Mouse (Mus musculus) left cerebral cortex, adult 18-20 months (tissue): ENCODE results near the gene Pex16. TPM values are rescaled to one million over a fixed set of nuclear protein-coding genes. Genes with fewer than 3 reads are reported as not detected.

ENCODE experiments used
- DNase-seq, 2 experiments: peaks; one replicate each; pipeline ENCODE4 v3.0.0; 2021 to 2022; ENCODE audit warnings: low spot score in 2 of 2, mixed read lengths in 1 of 2
- total RNA-seq, 2 experiments: library from RNA; stranded (reverse); gene quantifications; 2 replicates each; pipeline ENCODE4 v1.2.3; 2021

Gene Pex16
- total RNA-seq, 2 experiments from 2014 or later = 27.3 to 29.1 TPM

DNA sequence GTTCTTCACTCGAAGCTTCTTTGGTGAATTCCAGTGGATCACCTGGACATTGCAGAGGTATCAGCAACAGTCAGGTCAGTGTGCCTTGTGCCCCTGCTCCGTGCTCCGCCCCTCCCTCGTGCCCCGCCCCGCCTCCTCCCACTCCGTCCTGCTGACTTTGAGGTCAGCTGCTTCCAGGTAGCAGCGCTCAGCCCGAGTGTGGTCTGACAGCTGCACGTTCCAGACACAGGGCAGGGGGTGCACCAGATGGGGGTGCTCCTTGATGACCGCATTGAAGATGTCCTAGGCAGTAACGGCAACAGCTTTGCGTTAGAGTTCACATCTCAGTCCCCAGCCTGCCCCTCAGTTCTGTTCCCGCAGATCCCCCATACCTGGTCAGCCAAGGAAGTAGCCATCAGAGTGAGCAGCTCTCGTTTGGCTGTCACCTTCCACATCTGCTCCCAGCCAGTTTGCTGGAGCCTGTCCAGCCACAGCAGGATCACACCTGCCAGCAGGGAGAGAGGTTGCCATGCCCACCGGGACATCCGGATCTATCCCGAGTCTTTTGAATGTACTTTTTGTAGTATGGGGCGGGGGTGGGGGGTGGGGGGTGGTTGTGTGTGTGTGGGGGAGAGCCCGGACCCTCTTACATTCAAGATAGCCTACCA, 7.0 kb upstream of the Pex16 start:
- DNase-seq = no peak

- DNase-seq = no peak
Observed at GRCm38 (mm10) chr2:92370375-92370774, 4.1 kb upstream of the Pex16 start.

DNA sequence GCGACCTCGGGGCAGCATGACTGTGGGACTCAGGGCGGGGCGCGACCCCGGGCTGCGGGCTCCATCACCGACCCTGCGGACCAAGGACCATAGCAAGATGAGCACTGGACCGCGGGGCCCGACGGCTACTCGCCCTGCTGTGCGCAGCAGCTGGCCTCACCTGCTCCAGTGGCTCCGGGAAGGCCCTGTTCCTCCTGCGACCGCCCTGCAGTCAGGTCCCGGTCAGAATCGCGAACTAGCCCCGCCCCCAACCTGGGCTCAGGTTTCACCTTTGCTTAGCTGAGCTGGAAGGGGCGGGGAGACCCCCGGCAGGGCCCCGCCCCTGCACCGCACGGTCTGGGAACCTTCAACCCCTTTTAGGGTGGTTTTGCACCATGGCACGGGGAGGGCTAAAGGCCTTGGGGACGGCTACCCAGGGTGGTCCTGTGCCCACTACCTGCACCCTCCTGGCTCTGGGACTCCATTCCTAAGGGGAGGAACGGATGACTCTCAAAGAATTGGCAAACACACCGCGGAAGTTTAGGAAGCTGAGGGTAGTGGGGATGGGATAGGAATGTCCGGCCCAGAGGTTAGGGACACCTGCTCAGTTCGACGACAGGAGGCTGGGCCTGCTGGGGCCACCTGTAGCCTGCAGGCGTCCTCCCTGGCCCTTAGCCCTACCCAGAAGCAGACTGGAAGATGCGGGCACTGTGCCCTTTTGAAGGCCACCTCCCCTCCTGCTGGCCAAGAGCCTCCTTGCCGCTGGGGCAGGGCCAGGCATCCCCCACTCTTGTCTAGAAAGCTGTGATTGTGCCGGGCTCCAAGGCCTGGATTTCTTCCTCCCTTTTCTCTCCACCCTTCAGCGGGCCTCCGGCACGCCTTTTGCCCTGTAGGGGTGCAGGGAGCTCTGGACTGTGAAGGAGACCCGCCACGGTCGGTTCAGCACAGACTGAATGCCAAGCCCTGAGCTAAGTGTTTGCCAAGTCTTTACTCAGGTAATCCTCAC, 3.4 kb upstream of the Pex16 start:
- no peak for DNase-seq

DNA sequence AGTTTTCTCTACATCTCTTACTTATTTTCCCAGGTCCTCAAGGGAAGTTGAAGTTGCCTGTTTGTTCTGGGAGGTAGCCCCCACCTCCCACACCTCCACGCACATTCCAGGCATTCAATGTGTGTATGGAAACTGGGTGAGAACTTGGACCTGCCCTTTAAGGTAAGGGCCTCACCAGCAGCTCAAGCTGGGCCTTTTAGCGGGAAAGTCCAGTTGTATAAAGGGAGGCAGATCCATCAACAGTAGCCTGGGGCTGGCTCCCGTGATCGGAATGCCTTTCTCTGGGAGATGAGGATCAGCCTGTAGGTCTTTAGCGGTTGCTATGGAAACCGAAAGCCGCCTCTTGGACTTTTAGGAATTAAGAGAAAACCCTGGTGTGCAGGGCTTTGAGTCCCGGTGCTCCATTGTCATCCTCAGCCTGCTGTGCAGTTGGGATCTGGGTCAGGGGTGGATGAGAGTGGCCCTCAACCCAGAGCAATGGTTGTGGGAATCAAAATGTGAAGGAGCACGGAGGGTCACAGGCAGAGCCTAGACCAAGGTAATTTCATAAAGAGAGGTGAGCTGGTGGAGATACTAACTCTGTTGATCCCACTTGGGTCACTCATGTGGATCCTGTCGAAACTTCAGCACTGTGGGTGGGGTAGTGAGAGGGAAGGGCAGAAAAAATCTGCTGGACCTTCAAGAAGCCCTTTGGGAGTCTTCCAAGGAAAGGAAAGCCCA, 2.3 kb upstream of the Pex16 start:
- no peak for DNase-seq

DNA sequence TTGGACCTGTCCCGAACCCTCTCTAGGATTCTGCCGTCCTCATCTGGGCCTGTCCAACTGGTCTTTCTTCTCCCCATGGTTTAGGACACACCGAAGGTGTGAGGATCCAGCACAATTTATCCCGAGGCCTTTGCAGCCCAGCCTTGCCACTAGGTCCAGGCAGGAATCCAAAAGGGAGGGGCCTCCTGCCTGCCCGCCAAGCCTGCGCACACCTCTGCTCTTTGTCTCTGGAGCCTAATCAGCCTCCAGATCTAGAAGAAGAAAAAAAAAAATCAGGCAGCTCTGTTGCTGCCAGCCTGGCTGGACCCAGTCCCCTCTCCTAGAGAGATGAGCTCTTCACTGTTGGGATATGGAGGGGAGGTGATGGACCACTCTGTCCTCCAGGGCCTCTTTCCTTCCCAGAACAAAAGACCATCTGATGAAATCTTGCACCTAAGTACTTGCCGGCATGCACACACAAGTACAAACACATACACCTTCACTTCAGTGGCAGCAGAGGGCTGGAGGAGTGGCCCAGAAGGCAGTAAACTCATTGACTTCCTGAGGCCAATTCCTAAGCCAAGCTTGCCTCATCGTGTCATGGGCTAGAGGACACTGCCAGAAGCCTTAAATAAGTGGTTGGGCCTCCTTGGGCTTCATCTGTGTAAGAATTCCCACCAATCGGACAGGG, 1.6 kb upstream of the Pex16 start:
- DNase-seq = no peak

- DNase-seq = no peak
Observed at GRCm38 (mm10) chr2:92373437-92373813, 1.1 kb upstream of the Pex16 start.

DNA sequence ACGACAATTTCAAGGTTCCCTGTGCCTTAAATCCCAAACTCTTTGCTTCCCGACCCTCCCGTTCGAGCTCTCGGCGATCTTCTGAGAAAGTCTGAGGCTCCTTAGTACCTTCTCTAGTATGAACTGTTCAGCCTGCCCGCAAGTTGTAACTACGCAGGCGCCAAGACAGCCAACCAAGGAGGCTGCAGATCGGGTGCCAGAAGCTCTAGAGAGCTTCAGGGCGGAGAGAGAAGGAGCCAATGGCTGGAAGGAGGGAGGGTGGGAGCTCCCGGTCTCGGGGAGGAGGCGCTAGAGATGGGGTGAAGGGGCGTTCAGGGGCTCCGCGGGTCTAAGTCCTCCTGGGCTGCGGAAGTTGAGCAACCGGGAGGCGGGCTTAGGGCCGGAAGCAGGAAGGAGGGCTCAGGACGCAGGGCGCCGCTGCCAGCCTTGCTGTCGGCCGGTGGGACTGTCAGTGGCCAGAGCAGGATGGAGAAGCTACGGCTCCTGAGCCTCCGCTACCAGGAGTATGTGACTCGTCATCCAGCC, 685 bp downstream of the Pex16 start:
- DNase-seq = peak; percentile 89 to 93

- DNase-seq = no peak
Observed at GRCm38 (mm10) chr2:92375788-92376187, 1.3 kb downstream of the Pex16 start.

GRCm38 (mm10) chr2:92376300-92376699, 1.8 kb downstream of the Pex16 start:
- DNase-seq = no peak

DNA sequence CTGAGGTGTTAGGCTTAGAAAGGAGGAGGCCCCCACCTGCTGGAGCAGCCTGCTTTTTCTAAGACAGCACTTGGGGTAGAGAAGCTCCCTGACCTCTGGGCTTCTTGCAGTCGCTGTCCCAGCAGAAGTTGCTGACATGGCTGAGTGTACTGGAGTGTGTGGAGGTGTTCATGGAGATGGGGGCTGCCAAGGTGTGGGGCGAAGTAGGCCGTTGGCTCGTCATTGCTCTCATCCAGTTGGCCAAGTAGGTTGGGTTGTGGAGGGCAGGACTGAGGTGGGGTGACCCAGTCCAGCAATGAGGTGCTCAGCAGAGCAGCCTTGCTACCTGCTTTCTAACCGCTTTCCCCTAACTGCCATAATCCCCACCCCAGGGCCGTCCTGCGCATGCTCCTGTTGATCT, 2.8 kb downstream of the Pex16 start:
- DNase-seq = no peak

DNA sequence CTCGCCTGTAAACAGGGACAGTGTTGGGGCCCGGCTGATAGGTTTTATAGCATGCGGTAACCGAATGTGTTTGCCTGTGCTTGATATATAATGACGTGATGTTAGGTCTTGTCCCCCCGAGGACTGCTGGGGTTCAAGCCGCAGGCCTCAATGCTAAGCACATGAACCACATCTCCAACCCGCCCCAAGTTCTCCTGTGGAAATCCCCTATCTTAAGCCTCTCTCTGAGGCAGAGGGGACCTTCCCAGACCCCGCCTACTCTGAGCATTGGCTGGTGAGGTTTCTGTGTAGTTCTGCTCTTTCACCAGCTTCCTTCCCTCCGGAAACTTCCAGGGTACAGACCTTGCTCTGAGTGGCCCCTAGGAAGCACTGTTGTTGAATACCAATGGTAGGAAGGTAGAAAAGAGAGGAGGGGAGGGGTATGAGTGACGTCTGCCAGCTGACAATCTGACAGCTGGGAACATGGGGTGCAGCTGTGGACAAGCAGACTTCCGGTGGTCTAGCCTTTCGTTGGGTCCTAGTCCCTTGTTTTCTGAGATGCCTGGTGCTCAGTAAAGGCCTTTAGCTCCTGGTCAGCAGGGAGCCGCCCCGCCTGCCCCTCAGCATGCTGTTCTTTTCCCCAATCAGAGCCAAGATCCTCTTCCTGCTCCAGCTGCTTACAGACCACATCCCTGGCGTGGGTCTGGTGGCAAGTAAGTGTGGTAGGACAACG, 5.5 kb downstream of the Pex16 start:
- DNase-seq = no peak

DNA sequence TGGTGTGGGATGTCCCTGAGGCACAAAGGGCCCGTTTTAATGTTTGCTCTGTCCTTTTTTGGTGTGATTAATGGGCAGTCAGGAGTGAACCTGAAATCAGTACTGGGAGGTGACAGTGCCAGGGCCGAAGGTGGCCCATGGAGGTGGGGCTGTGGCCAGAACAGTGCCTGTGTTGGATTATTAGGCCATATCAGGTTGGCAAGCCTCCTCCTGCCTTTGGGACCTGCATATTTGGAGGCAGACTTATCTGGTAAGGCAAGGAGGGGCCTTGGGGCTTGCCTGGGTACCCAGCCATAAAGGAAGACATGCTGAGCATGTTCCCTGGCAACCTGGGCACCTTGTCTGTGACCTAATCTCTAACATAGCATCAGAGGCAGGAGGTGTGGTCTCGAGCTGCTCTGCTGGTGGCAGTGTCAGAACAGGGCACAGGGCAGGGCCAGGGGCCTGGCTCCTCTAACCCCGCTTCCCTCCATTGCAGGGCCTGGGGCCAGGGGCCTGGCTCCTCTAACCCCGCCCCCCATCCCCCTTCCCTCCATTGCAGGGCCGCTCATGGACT, 6.1 kb downstream of the Pex16 start:
- no peak for DNase-seq

- no peak for DNase-seq
Observed at GRCm38 (mm10) chr2:92381161-92381560, 6.7 kb downstream of the Pex16 start.

DNA sequence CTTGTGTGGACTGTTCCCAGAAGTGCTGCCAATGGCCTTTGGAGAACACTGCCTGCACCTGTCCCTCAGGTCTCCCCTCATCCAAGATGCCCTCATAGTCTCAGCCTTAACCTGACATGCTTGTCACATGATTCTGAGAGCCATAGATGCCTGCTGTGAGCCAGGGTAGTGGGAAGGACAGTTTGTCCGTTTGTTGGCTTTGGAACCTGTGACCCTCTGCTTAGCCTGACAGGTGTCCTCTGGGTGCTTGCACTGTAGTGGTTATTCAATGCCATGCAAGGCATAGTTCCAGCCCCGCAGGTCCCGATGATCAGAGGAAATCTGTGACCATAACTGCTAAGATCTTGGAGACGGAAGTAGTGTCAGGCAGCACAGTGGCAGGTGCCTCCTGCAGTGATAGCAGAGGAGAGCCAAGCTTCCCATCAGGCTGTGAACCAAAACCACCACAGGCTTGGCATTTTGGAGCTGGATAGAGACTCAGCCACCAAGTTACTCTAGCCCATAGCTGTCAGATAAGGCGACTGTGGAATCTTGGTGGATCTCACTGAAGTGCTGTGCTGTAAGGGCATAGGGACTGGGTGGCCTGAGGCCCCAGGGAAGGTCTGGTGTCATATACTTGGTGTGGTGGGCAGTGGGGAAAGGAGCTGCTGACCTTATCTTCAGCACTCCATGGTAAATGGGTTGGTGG, 7.6 kb downstream of the Pex16 start, which contains the start of gene 1700029I15Rik:
1700029I15Rik (plus strand) TSS at position 638 of the 688 bp plus-strand sequence.
- DNase-seq = no peak

- no peak for DNase-seq
Observed at GRCm38 (mm10) chr2:92382759-92383158, 8.3 kb downstream of the Pex16 start.

- no peak for DNase-seq
Observed at GRCm38 (mm10) chr2:92384101-92384500, 9.6 kb downstream of the Pex16 start.

DNA sequence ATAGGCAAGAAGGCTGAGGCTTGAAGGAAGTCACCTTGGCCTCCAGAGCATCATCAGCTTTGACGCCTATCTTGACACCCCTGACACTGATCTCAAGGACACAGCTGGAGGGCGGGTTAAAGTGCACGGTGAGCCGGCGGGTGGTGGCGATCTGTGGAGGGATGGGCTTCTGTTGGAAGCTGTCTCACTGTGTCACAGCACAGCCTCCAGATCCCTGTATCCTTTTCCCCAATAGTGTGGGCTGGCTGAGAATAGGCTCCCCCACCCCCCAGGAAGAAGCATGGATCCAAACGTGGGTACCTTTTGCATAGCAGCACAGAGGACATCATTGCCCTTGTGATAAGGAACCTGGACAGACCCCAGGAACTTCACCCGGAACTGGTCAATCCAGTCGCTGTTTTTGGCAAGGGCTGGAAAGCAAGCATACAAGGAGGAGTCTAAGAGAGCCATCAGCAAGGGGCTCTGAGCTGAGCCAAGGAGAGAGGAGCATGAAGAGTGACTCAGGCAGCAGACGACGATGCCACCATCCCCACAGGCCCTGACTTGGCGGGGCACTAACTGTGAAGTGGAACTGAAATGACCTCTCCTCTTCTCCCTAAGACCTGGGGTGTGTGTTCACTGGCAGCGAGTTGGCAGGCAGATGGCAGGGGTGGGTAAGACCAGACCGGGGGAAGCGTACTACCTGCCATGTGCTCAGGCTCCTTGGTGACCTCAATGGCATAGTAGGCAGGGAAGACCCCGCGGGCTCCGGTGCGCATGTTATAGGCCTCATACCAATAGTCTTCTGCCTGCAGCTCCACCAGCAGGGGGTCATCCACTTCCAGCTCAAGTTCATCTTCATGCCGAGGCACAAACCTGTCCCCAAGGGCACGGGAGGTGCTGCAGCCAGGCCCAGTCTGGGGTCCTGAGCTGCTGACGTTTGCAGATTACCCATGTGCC, 10.9 kb downstream of the Pex16 start:
- no peak for DNase-seq
